23 mouse cellular contexts compared by ENCODE assay signal in the genomic region with DNA sequence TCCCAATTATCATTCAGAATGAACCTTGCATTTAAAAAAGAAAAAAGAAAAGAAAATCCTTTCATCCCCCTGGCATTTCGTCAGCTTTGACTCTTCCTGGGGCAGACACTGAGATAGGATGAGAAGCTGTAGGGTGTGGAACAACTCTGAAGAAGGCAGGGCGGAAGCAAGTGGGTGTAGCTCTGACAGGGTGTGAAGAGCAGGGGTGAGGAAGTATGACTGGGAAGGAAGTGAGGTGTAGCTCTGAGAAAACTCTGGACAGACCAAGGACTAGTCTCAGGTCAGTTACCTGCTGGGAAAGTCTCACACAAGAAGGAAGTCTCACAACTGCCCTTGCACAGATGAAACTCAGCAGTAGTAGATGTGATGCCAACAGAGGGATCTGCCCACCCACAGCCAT.
DNase-seq lines count a peak whose midpoint lies in the region; ATAC-seq lines count a peak whose summit lies in the region.
"Had no signal": no experiment of that assay in that cellular context is flagged by ENCODE, and none has a peak within 500 bp of the region (broad histone marks: within the 10 kb centered on the region; RNA-seq: fewer than 3 reads in every experiment).

No protein-coding gene starts in this region.

- no peak overlapping the region for H3K27ac ChIP-seq in hindbrain, embryonic 11.5 days (ENCODE audit: low read depth, low read length)
- H3K27ac ChIP-seq: embryonic facial prominence, embryonic 12.5 days; forebrain, embryonic 15.5 days; heart, embryonic 10.5 days; heart, embryonic 15.5 days; hindbrain, embryonic 10.5 days had no signal

- no peak overlapping the region for H3K4me2 ChIP-seq in hindbrain, embryonic 11.5 days (replicated peaks; ENCODE audit: low read depth, low read length)
- H3K4me2 ChIP-seq: embryonic facial prominence, embryonic 12.5 days; forebrain, embryonic 15.5 days; heart, embryonic 15.5 days had no signal

- WGBS in hindbrain, embryonic 11.5 days, result 82% methylated on average over 2 of the region's 2 CpGs

- no peaks in the 10 kb centered on the region for H3K9me3 ChIP-seq in hindbrain, embryonic 11.5 days (ENCODE audit: control insufficient read depth, low read length)
- H3K9me3 ChIP-seq: embryonic facial prominence, embryonic 12.5 days; forebrain, embryonic 15.5 days; heart, embryonic 10.5 days; heart, embryonic 15.5 days; hindbrain, embryonic 10.5 days had no signal

- H3K4me1 ChIP-seq in hindbrain, embryonic 11.5 days (replicated peaks; ENCODE audit: control insufficient read depth, insufficient read depth, low read length), result no peaks in the 10 kb centered on the region
- H3K4me1 ChIP-seq: heart, embryonic 15.5 days; hindbrain, embryonic 10.5 days had no signal

- peak; percentile 75 for ATAC-seq in activated CD4-positive, CD25-positive, alpha-beta regulatory T cell, adult 4 months
- ATAC-seq in megakaryocyte, adult 5-6 weeks (ENCODE audit: poor library complexity, severe bottlenecking), result peak; percentile 85
- ATAC-seq in neutrophil, adult 5-6 weeks (ENCODE audit: extremely low read depth, insufficient number of reproducible peaks, low FRiP score, poor library complexity, severe bottlenecking), result peak; percentile 50; the same call in 1 of the 2 replicates
- ATAC-seq in hindbrain, embryonic 11.5 days (ENCODE audit: low FRiP score), result no peak
- ATAC-seq: forebrain, embryonic 15.5 days; hindbrain, embryonic 16.5 days had no signal

- H3K9ac ChIP-seq in hindbrain, embryonic 11.5 days (ENCODE audit: low read depth, low read length), result no peak overlapping the region
- H3K9ac ChIP-seq: embryonic facial prominence, embryonic 12.5 days; forebrain, embryonic 15.5 days; heart, embryonic 15.5 days had no signal

- H3K4me3 ChIP-seq in hindbrain, embryonic 11.5 days (ENCODE audit: low read depth, low read length), result no peak overlapping the region
- H3K4me3 ChIP-seq: embryonic facial prominence, embryonic 12.5 days; forebrain, embryonic 15.5 days; heart, embryonic 10.5 days; heart, embryonic 15.5 days; hindbrain, embryonic 10.5 days had no signal

- no peaks in the 10 kb centered on the region for H3K27me3 ChIP-seq in hindbrain, embryonic 11.5 days (ENCODE audit: control insufficient read depth, insufficient read depth, low read length)
- H3K27me3 ChIP-seq: forebrain, embryonic 15.5 days; heart, embryonic 15.5 days had no signal

- no peaks in the 10 kb centered on the region for H3K36me3 ChIP-seq in hindbrain, embryonic 11.5 days (ENCODE audit: control insufficient read depth, insufficient read depth, low read length)
- H3K36me3 ChIP-seq: embryonic facial prominence, embryonic 12.5 days; forebrain, embryonic 15.5 days; heart, embryonic 10.5 days; heart, embryonic 15.5 days; hindbrain, embryonic 10.5 days had no signal

- peak; percentile 54 for DNase-seq in CD4-positive helper T cell, adult 2 months (ENCODE audit: low read depth, low spot score)
- no peak for DNase-seq in layer of hippocampus, adult 11-12 months (ENCODE audit: low spot score)
- DNase-seq in kidney, postnatal 36 days, result no peak
- DNase-seq in hindbrain, embryonic 11.5 days (ENCODE audit: low spot score), result no peak
- DNase-seq: adrenal gland, adult 2 months; adrenal gland, postnatal 25 days; B cell, adult 2 months; cerebellum, adult 8-10 months; cerebellum, postnatal 14 days; embryo, embryonic 11 days; gastrocnemius, postnatal 36 days; heart, adult 18-20 months; heart, postnatal 14 days; kidney, adult 11 months had no signal
